ENCODE assay signal across 26 mouse cellular contexts in the genomic region with DNA sequence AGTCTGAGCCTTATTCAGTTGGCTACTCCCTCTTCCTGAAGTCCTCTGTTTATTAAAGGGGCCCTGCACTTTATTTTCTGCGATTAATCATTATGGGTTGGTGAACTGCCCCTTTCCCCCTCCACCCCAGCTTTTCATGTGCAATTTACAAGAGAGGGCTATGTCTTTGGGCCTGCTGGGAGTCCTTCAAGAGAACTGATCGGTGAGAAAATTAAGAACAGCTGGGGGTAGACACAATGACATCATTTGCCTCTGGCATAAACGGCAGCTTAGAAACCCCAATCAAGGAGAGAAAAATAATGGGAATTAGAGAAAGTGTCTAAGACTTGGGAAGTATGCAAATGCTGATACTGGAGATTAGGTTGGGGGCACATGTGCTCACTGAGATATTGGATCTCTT.
"Had no signal": no experiment of that assay in that cellular context is flagged by ENCODE, and none has a peak within 500 bp of the region (broad histone marks: within the 10 kb centered on the region; RNA-seq: fewer than 3 reads in every experiment).

No protein-coding gene starts in this region.

- H3K27ac ChIP-seq: heart, embryonic 10.5 days; hindbrain, embryonic 13.5 days; hindbrain, embryonic 15.5 days; hindbrain, postnatal 0 days; kidney, embryonic 15.5 days; kidney, postnatal 0 days; limb, embryonic 10.5 days; limb, embryonic 12.5 days; liver, embryonic 13.5 days; liver, embryonic 15.5 days had no signal

- H3K4me2 ChIP-seq: heart, embryonic 12.5 days; hindbrain, embryonic 13.5 days; hindbrain, embryonic 15.5 days; kidney, embryonic 15.5 days; limb, embryonic 12.5 days; liver, embryonic 11.5 days; liver, embryonic 13.5 days; liver, embryonic 15.5 days had no signal

- DNase-seq: gastrocnemius, postnatal 10 days; gastrocnemius, postnatal 25 days; heart, adult 18-20 months; heart, postnatal 10 days; heart, postnatal 36 days; kidney, adult 11 months; kidney, adult 2 months; kidney, adult 9 months; kidney, postnatal 14 days; kidney, postnatal 36 days; layer of hippocampus, postnatal 36 days; liver; liver, embryonic 13.5 days; liver, postnatal 0 days had no signal

- H3K4me1 ChIP-seq: heart, embryonic 10.5 days; heart, embryonic 12.5 days; hindbrain, embryonic 13.5 days; hindbrain, embryonic 15.5 days; kidney, embryonic 15.5 days; limb, embryonic 10.5 days; limb, embryonic 12.5 days; liver, embryonic 13.5 days; liver, embryonic 15.5 days had no signal

- ATAC-seq: hindbrain, postnatal 0 days; intestine, embryonic 16.5 days; liver, postnatal 0 days had no signal

- H3K4me3 ChIP-seq: heart, embryonic 10.5 days; heart, embryonic 12.5 days; hindbrain, embryonic 13.5 days; hindbrain, embryonic 15.5 days; kidney, embryonic 15.5 days; limb, embryonic 10.5 days; limb, embryonic 12.5 days; liver, embryonic 13.5 days; liver, embryonic 15.5 days had no signal

- H3K9me3 ChIP-seq: heart, embryonic 10.5 days; heart, embryonic 12.5 days; hindbrain, embryonic 13.5 days; hindbrain, embryonic 15.5 days; kidney, embryonic 15.5 days; limb, embryonic 10.5 days; limb, embryonic 12.5 days; liver, embryonic 13.5 days; liver, embryonic 15.5 days had no signal

- H3K9ac ChIP-seq: heart, embryonic 12.5 days; hindbrain, embryonic 13.5 days; hindbrain, embryonic 15.5 days; kidney, embryonic 15.5 days; limb, embryonic 12.5 days; liver, embryonic 13.5 days; liver, embryonic 15.5 days; liver, postnatal 0 days had no signal

- H3K36me3 ChIP-seq: heart, embryonic 10.5 days; heart, embryonic 12.5 days; hindbrain, embryonic 13.5 days; hindbrain, embryonic 15.5 days; kidney, embryonic 15.5 days; limb, embryonic 10.5 days; limb, embryonic 12.5 days; liver, embryonic 13.5 days; liver, embryonic 15.5 days had no signal

- H3K27me3 ChIP-seq: heart, embryonic 12.5 days; hindbrain, embryonic 13.5 days; hindbrain, embryonic 15.5 days; kidney, embryonic 15.5 days; limb, embryonic 12.5 days; liver, embryonic 13.5 days; liver, embryonic 15.5 days had no signal
